Mouse (Mus musculus): Measurements from ENCODE around the gene Smc4. TPM values are rescaled to one million over a fixed set of nuclear protein-coding genes. Genes with fewer than 3 reads are reported as not detected.

The Smc4 gene
- polyA plus RNA-seq, 1 experiment from 2014 or later: 146 TPM

GRCm38 (mm10) chr3:69046509-69046908 lies 42.0 kb downstream of the Smc4 start:
- peak overlapping the region; percentile 96 for H3K4me3 ChIP-seq (replicated peaks)
- peak overlapping the region; percentile 82 for H3K4me2 ChIP-seq
- H3K4me1 ChIP-seq (replicated peaks): peaks cover 35% of the 10 kb centered on the region
- no peaks in the 10 kb centered on the region for H3K9me3 ChIP-seq (replicated peaks)
- 22% methylated on average over 4 of the region's 4 CpGs for WGBS (ENCODE audit: insufficient replicate concordance)
- H3K27me3 ChIP-seq: no peaks in the 10 kb centered on the region
- no peak for ATAC-seq (ENCODE audit: insufficient read depth)
- H3K36me3 ChIP-seq (replicated peaks): peaks cover 11% of the 10 kb centered on the region
- peak overlapping the region; percentile 98 for H3K27ac ChIP-seq (replicated peaks)
- peak overlapping the region; percentile 97; the same call in 1 of the 2 replicates for H3K9ac ChIP-seq

GRCm38 (mm10) chr3:69047684-69048083 lies 43.1 kb downstream of the Smc4 start:
- WGBS (ENCODE audit: insufficient replicate concordance): 83% methylated on average over 4 of the region's 4 CpGs

GRCm38 (mm10) chr3:69049011-69049410 lies 44.5 kb downstream of the Smc4 start:
- Histone ChIP-seq H3K4me2 (no peak overlapping the region), H3K4me1 (replicated peaks) (peaks cover 56% of the 10 kb centered on the region), H3K9ac (no peak overlapping the region), H3K27me3 (no peaks in the 10 kb centered on the region), H3K4me3 (replicated peaks) (no peak overlapping the region), H3K36me3 (replicated peaks) (no peaks in the 10 kb centered on the region), H3K27ac (replicated peaks) (no peak overlapping the region), H3K9me3 (replicated peaks) (no peaks in the 10 kb centered on the region)
- 83% methylated on average over 6 of the region's 6 CpGs for WGBS (ENCODE audit: insufficient replicate concordance)
- no peak for ATAC-seq (ENCODE audit: insufficient read depth)

More at GRCm38 (mm10) chr3:69047684-69048083, 43.1 kb downstream of the Smc4 start:
- Histone ChIP-seq H3K4me2 (no peak overlapping the region), H3K9ac (no peak overlapping the region), H3K4me1 (replicated peaks) (peaks cover 44% of the 10 kb centered on the region), H3K27me3 (no peaks in the 10 kb centered on the region), H3K9me3 (replicated peaks) (no peaks in the 10 kb centered on the region), H3K4me3 (replicated peaks) (no peak overlapping the region), H3K36me3 (replicated peaks) (peaks cover 5% of the 10 kb centered on the region), H3K27ac (replicated peaks) (peak overlapping the region; percentile 41; the same call in 1 of the 2 replicates)
- no peak for ATAC-seq (ENCODE audit: insufficient read depth)

- WGBS (ENCODE audit: insufficient replicate concordance): 79% methylated on average over 11 of the region's 11 CpGs
- Histone ChIP-seq H3K27ac (replicated peaks) (peak overlapping the region; percentile 14; the same call in 1 of the 2 replicates), H3K4me3 (replicated peaks) (no peak overlapping the region), H3K9me3 (replicated peaks) (no peaks in the 10 kb centered on the region), H3K27me3 (no peaks in the 10 kb centered on the region), H3K4me1 (replicated peaks) (peaks cover 65% of the 10 kb centered on the region), H3K9ac (no peak overlapping the region), H3K36me3 (replicated peaks) (no peaks in the 10 kb centered on the region), H3K4me2 (no peak overlapping the region)
- no peak for ATAC-seq (ENCODE audit: insufficient read depth)
These were observed 47.4 kb downstream of the Smc4 start for GRCm38 (mm10) chr3:69051894-69052293.

GRCm38 (mm10) chr3:69054760-69055432 lies 50.4 kb downstream of the Smc4 start:
- ATAC-seq (ENCODE audit: insufficient read depth): peak; percentile 100
- Histone ChIP-seq H3K9me3 (replicated peaks) (no peaks in the 10 kb centered on the region), H3K36me3 (replicated peaks) (no peaks in the 10 kb centered on the region), H3K4me3 (replicated peaks) (peak overlapping the region; percentile 31), H3K4me1 (replicated peaks) (peaks cover 64% of the 10 kb centered on the region), H3K4me2 (peak overlapping the region; percentile 66), H3K27me3 (no peaks in the 10 kb centered on the region), H3K9ac (peak overlapping the region; percentile 62), H3K27ac (replicated peaks) (peak overlapping the region; percentile 99)
- 33% methylated on average over 7 of the region's 7 CpGs for WGBS (ENCODE audit: insufficient replicate concordance)

- Histone ChIP-seq H3K27me3 (no peaks in the 10 kb centered on the region), H3K36me3 (replicated peaks) (no peaks in the 10 kb centered on the region), H3K9ac (peak overlapping the region; percentile 62), H3K27ac (replicated peaks) (peak overlapping the region; percentile 99), H3K4me3 (replicated peaks) (no peak overlapping the region), H3K4me2 (peak overlapping the region; percentile 66), H3K9me3 (replicated peaks) (no peaks in the 10 kb centered on the region), H3K4me1 (replicated peaks) (peaks cover 70% of the 10 kb centered on the region)
- 67% methylated on average over 3 of the region's 3 CpGs for WGBS (ENCODE audit: insufficient replicate concordance)
- no peak for ATAC-seq (ENCODE audit: insufficient read depth)
These were observed 51.3 kb downstream of the Smc4 start for GRCm38 (mm10) chr3:69055871-69056270.

- H3K9ac ChIP-seq: no peak overlapping the region
- peaks cover 38% of the 10 kb centered on the region for H3K4me1 ChIP-seq (replicated peaks)
- H3K27ac ChIP-seq (replicated peaks): no peak overlapping the region
- no peak for ATAC-seq (ENCODE audit: insufficient read depth)
- no peak overlapping the region for H3K4me2 ChIP-seq
- H3K9me3 ChIP-seq (replicated peaks): no peaks in the 10 kb centered on the region
- H3K36me3 ChIP-seq (replicated peaks): 0 out of 2 replicates have a peak, but pooled peaks cover 3% of the 10 kb centered on the region
- WGBS (ENCODE audit: insufficient replicate concordance): 85% methylated on average over 4 of the region's 4 CpGs
- no peaks in the 10 kb centered on the region for H3K27me3 ChIP-seq
- no peak overlapping the region for H3K4me3 ChIP-seq (replicated peaks)
These were observed 56.1 kb downstream of the Smc4 start for GRCm38 (mm10) chr3:69060672-69061071.

- H3K27ac ChIP-seq (replicated peaks): no peak overlapping the region; the same call in 1 of the 2 replicates
- H3K4me1 ChIP-seq (replicated peaks): peaks cover 18% of the 10 kb centered on the region
- no peak overlapping the region for H3K4me2 ChIP-seq
- no peak overlapping the region for H3K4me3 ChIP-seq (replicated peaks)
- H3K9me3 ChIP-seq (replicated peaks): no peaks in the 10 kb centered on the region
- no peak for ATAC-seq (ENCODE audit: insufficient read depth)
- WGBS (ENCODE audit: insufficient replicate concordance): 32% methylated on average over 1 of the region's 1 CpGs
- H3K9ac ChIP-seq: no peak overlapping the region
- 0 out of 2 replicates have a peak, but pooled peaks cover 3% of the 10 kb centered on the region for H3K36me3 ChIP-seq (replicated peaks)
- no peaks in the 10 kb centered on the region for H3K27me3 ChIP-seq
These were observed 58.2 kb downstream of the Smc4 start for GRCm38 (mm10) chr3:69062764-69063163.

GRCm38 (mm10) chr3:69064005-69064404 lies 59.5 kb downstream of the Smc4 start:
- no peak overlapping the region for H3K4me3 ChIP-seq (replicated peaks)
- H3K36me3 ChIP-seq (replicated peaks): 0 out of 2 replicates have a peak, but pooled peaks cover 3% of the 10 kb centered on the region
- no peak for ATAC-seq (ENCODE audit: insufficient read depth)
- no peak overlapping the region for H3K9ac ChIP-seq
- peak overlapping the region; percentile 69 for H3K27ac ChIP-seq (replicated peaks)
- H3K4me1 ChIP-seq (replicated peaks): peaks cover 17% of the 10 kb centered on the region
- H3K4me2 ChIP-seq: no peak overlapping the region
- 38% methylated on average over 1 of the region's 1 CpGs for WGBS (ENCODE audit: insufficient replicate concordance)
- H3K27me3 ChIP-seq: no peaks in the 10 kb centered on the region
- H3K9me3 ChIP-seq (replicated peaks): no peaks in the 10 kb centered on the region

Measured in liver, embryonic 15.5 days (tissue).